Mouse (Mus musculus) bone marrow, adult 2 months (tissue): ENCODE measurements around the gene Adam17. TPM values are rescaled to one million over a fixed set of nuclear protein-coding genes. Genes with fewer than 3 reads are reported as not detected.

ENCODE experiments used
- H3K27ac ChIP-seq: fragments of 200-500 bp; 2 replicates; pipeline ENCODE4 v1.5.1; 2012; ENCODE audit warnings: low read depth, mild to moderate bottlenecking, control low read depth, inconsistent platforms, low read length; ENCODE audit not compliant: control insufficient read depth, poor library complexity, insufficient read depth
- H3K4me1 ChIP-seq: fragments of 200-500 bp; 2 replicates; pipeline ENCODE4 v1.6.1; 2011; ENCODE audit warnings: low read length; ENCODE audit not compliant: control insufficient read depth, insufficient read depth
- H3K4me3 ChIP-seq: fragments of 200-500 bp; replicated peaks from 2 replicates; pipeline ENCODE3; 2011; ENCODE audit warnings: mild to moderate bottlenecking, low read depth, low read length, control low read depth; ENCODE audit not compliant: control insufficient read depth
- CTCF ChIP-seq: fragments of 200-500 bp; IDR thresholded peaks from 2 replicates; pipeline ENCODE4 v1.5.1; 2011; ENCODE audit warnings: low read length, control low read depth; ENCODE audit not compliant: control insufficient read depth, insufficient read depth
- POLR2A ChIP-seq: fragments of 200-500 bp; IDR thresholded peaks from 2 replicates; pipeline ENCODE4 v1.6.1; 2011; ENCODE audit warnings: low read depth, mild to moderate bottlenecking, control low read depth, low read length, borderline replicate concordance; ENCODE audit not compliant: control insufficient read depth
- whole genome bisulfite sequencing: fragments of 180-500 bp; shearing (Covaris S2); methylation state at CpG from one replicate; pipeline ENCODE4 v1.1.7; 2018; 5-methylcytosine and 5-hydroxymethylcytosine counted together
- polyA plus RNA-seq: library from polyadenylated mRNA; stranded (reverse); fragments of >200 nt; gene quantifications from 2 replicates; pipeline ENCODE4 v1.2.4, GENCODE M21; 2011; ENCODE audit warnings: low replicate concordance; ENCODE audit not compliant: missing spikeins, insufficient read depth, insufficient read length

The Adam17 gene
- polyA plus RNA-seq, 1 experiment = 45.1 TPM

GRCm38 (mm10) chr12:21325266-21325665 is 48.2 kb downstream of the Adam17 start:
- TF ChIP-seq CTCF = no peak
- TF ChIP-seq POLR2A = no peak
- Histone ChIP-seq H3K4me1 (no peaks in the 10 kb centered on the region), H3K4me3 (no peak overlapping the region), H3K27ac (no peak overlapping the region)
- WGBS = 92% methylated on average over 8 of the region's 8 CpGs

- Histone ChIP-seq H3K4me1 (no peaks in the 10 kb centered on the region), H3K4me3 (no peak overlapping the region), H3K27ac (no peak overlapping the region)
- WGBS = 87% methylated on average over 5 of the region's 5 CpGs
- TF ChIP-seq POLR2A (no peak), CTCF (no peak)
Measured at GRCm38 (mm10) chr12:21324101-21324500, 49.3 kb downstream of the Adam17 start.

- WGBS = 88% methylated on average over 9 of the region's 9 CpGs
- TF ChIP-seq CTCF (no peak), POLR2A (no peak)
- Histone ChIP-seq H3K4me3 (no peak overlapping the region), H3K27ac (no peak overlapping the region), H3K4me1 (no peaks in the 10 kb centered on the region)
Measured at GRCm38 (mm10) chr12:21322856-21323255, 50.6 kb downstream of the Adam17 start.

GRCm38 (mm10) chr12:21322296-21322695 is 51.1 kb downstream of the Adam17 start:
- Histone ChIP-seq H3K4me1 (no peaks in the 10 kb centered on the region), H3K4me3 (no peak overlapping the region), H3K27ac (no peak overlapping the region)
- TF ChIP-seq CTCF (no peak), POLR2A (no peak)
- WGBS = 93% methylated on average over 4 of the region's 4 CpGs

- TF ChIP-seq POLR2A (no peak), CTCF (no peak)
- Histone ChIP-seq H3K27ac (no peak overlapping the region), H3K4me3 (no peak overlapping the region), H3K4me1 (no peaks in the 10 kb centered on the region)
- WGBS = 84% methylated on average over 9 of the region's 9 CpGs
Measured at GRCm38 (mm10) chr12:21321170-21321569, 52.3 kb downstream of the Adam17 start.

- 76% methylated on average over 4 of the region's 4 CpGs for WGBS
- no peak for TF ChIP-seq CTCF
- TF ChIP-seq POLR2A = no peak
Measured at GRCm38 (mm10) chr12:21320317-21320716, 53.1 kb downstream of the Adam17 start.

GRCm38 (mm10) chr12:21318143-21318895 is 55.1 kb downstream of the Adam17 start:
- TF ChIP-seq CTCF = peak; percentile 91
- no peak for TF ChIP-seq POLR2A
- Histone ChIP-seq H3K4me3 (no peak overlapping the region), H3K4me1 (no peaks in the 10 kb centered on the region), H3K27ac (no peak overlapping the region)
- WGBS = 78% methylated on average over 12 of the region's 12 CpGs

More at GRCm38 (mm10) chr12:21320317-21320716, 53.1 kb downstream of the Adam17 start:
- no peak overlapping the region for H3K27ac ChIP-seq
- H3K4me1 ChIP-seq = no peaks in the 10 kb centered on the region
- no peak overlapping the region for H3K4me3 ChIP-seq

- Histone ChIP-seq H3K4me3 (no peak overlapping the region), H3K27ac (no peak overlapping the region), H3K4me1 (no peaks in the 10 kb centered on the region)
- WGBS = 40% methylated on average over 7 of the region's 7 CpGs
- TF ChIP-seq CTCF (no peak), POLR2A (no peak)
Measured at GRCm38 (mm10) chr12:21316869-21317265, 56.6 kb downstream of the Adam17 start.
